Mouse (Mus musculus): ENCODE results near the gene Stxbp3. TPM values are rescaled to one million over a fixed set of nuclear protein-coding genes. Genes with fewer than 3 reads are reported as not detected.
A peak's percentile ranks its signal among the peaks of the same experiment; 100 is the strongest.

The Stxbp3 gene
- total and polyA plus RNA-seq, 3 experiments: 15.9 to 32.2 TPM; not detected in 1

DNA sequence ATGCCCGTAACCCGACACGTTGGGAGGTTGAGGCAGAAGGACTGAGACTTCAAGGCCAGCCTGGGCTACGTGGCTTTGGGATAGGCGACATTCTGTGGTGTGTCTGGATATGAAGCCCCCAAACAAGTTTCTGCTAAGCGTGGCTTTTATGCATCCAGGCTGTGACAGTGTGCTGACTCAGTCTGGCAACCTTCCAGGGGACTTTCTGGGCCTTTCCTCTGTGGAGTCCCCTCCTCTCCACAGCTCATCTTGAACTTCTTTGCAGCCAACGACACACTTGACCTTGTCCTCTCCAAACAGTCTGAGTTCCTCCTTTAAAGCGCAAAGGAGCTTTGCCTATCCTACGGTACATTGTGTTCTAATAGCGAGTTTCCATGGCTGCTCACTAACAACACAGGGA is 15.5 kb upstream of the Stxbp3 start:
- Histone ChIP-seq H3K27ac (ENCODE audit: control insufficient read depth, low read depth, low read length) (no peak overlapping the region), H3K9ac (ENCODE audit: control insufficient read depth, low read depth, low read length, poor library complexity, severe bottlenecking) (no peak overlapping the region), H3K27me3 (ENCODE audit: control insufficient read depth in 1 of 2, insufficient read depth in 2 of 2, low read length in 2 of 2) (no peaks in the 10 kb centered on the region; a peak in 1 of 4 replicates), H3K4me1 (ENCODE audit: control insufficient read depth in 1 of 2, insufficient read depth in 2 of 2, low read length in 2 of 2) (peaks cover 4 to 13% of the 10 kb centered on the region in 2 experiments; a peak in 2 of 4 replicates), H3K36me3 (ENCODE audit: control insufficient read depth in 1 of 2, insufficient read depth in 2 of 2, low read length in 2 of 2) (peaks cover 0 to 7% of the 10 kb centered on the region in 2 experiments; a peak in 2 of 4 replicates), H3K4me3 (ENCODE audit: control insufficient read depth in 1 of 2, insufficient read depth in 1 of 2, low read depth in 2 of 2, low read length in 2 of 2) (no peak overlapping the region), H3K9me3 (replicated peaks; ENCODE audit: insufficient read depth, low read length) (no peaks in the 10 kb centered on the region), H3K79me2 (ENCODE audit: control insufficient read depth, insufficient read depth, low read length, poor library complexity) (no peaks in the 10 kb centered on the region)
- DNase-seq (ENCODE audit: low read depth, low spot score): peak; percentile 38
- TF ChIP-seq TAL1 (IDR thresholded peaks at IDR 0.05; ENCODE audit: low read length) (no peak), UBTF (IDR thresholded peaks at IDR 0.05; ENCODE audit: borderline replicate concordance, insufficient read depth, low read depth, low read length) (no peak), MXI1 (IDR thresholded peaks at IDR 0.05; ENCODE audit: low read depth, low read length) (no peak), MYC (IDR thresholded peaks at IDR 0.05; ENCODE audit: low read depth, low read length) (no peak), RCOR1 (IDR thresholded peaks at IDR 0.05; ENCODE audit: low read depth, low read length) (no peak), GATA1 (IDR thresholded peaks at IDR 0.05; ENCODE audit: low read depth, low read length) (no peak)

DNA sequence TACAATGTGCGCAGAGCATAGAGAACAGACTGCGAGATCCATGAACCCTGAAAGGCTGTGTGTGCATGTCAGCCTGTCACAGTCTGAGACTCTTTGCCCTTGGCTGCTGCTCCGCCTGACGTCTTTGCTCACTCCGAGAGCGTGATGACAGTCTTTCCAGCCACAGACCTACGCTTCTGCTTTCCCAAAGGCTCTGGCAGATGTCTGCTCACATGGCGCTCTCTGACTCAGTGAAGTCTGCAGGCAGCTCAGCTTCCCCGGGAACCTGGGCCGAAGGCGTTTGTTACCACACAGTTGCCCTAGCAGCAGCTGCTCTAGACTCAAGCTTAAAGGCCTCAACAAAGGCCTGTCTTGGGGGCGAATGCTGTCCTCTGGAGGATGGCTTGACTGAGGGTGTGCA is 15.0 kb upstream of the Stxbp3 start:
- TF ChIP-seq MEF2A (IDR thresholded peaks at IDR 0.05; ENCODE audit: extremely low read depth, insufficient replicate concordance, low read depth, low read length, poor library complexity, severe bottlenecking) (no peak), SIN3A (IDR thresholded peaks at IDR 0.05; ENCODE audit: low read length) (no peak), CTCF (IDR thresholded peaks at IDR 0.05 in 2 of 3, conservative IDR thresholded peaks at IDR 0.05 in 1 of 3; ENCODE audit: control insufficient read depth in 1 of 3, insufficient read depth in 1 of 3, low read depth in 2 of 3, low read length in 3 of 3, poor library complexity in 1 of 3, severe bottlenecking in 1 of 3) (no peak), MXI1 (IDR thresholded peaks at IDR 0.05; ENCODE audit: low read depth, low read length) (no peak), ZKSCAN1 (IDR thresholded peaks at IDR 0.05; ENCODE audit: low read depth, low read length) (no peak), MAX (IDR thresholded peaks at IDR 0.05; ENCODE audit: low read length) (no peak), E2F4 (IDR thresholded peaks at IDR 0.05; ENCODE audit: borderline replicate concordance, low read depth, low read length) (no peak), ZNF384 (IDR thresholded peaks at IDR 0.05; ENCODE audit: low read depth, low read length) (no peak), BHLHE40 (IDR thresholded peaks at IDR 0.05; ENCODE audit: borderline replicate concordance, low read depth, low read length) (no peak), RAD21 (IDR thresholded peaks at IDR 0.05; ENCODE audit: low read depth, low read length) (no peak), GABPA (IDR thresholded peaks at IDR 0.05; ENCODE audit: low read depth, low read length) (no peak), ETS1 (IDR thresholded peaks at IDR 0.05; ENCODE audit: low read depth, low read length) (no peak), TCF12 (IDR thresholded peaks at IDR 0.05; ENCODE audit: low read depth, low read length) (no peak), ELF1 (IDR thresholded peaks at IDR 0.05; ENCODE audit: low read depth, low read length) (no peak)
- Histone ChIP-seq H3K36me3 (ENCODE audit: control insufficient read depth in 1 of 2, insufficient read depth in 2 of 2, low read length in 2 of 2) (peaks cover 0 to 5% of the 10 kb centered on the region in 2 experiments; a peak in 2 of 4 replicates), H3K4me3 (ENCODE audit: control insufficient read depth in 1 of 2, insufficient read depth in 1 of 2, low read depth in 2 of 2, low read length in 2 of 2) (no peak overlapping the region), H3K27me3 (ENCODE audit: control insufficient read depth in 1 of 2, insufficient read depth in 2 of 2, low read length in 2 of 2) (no peaks in the 10 kb centered on the region; a peak in 1 of 4 replicates), H3K4me1 (ENCODE audit: control insufficient read depth in 1 of 2, insufficient read depth in 2 of 2, low read length in 2 of 2) (peaks cover 4 to 16% of the 10 kb centered on the region in 2 experiments; a peak in 2 of 4 replicates), H3K9ac (ENCODE audit: control insufficient read depth, low read depth, low read length, poor library complexity, severe bottlenecking) (no peak overlapping the region), H3K9me3 (replicated peaks; ENCODE audit: insufficient read depth, low read length) (no peaks in the 10 kb centered on the region), H3K27ac (ENCODE audit: control insufficient read depth, low read depth, low read length) (no peak overlapping the region), H3K79me2 (ENCODE audit: control insufficient read depth, insufficient read depth, low read length, poor library complexity) (no peaks in the 10 kb centered on the region)
- no peak for DNase-seq (ENCODE audit: low read depth, low spot score)
